30 mouse cellular contexts compared by ENCODE assay signal in genomic region chr5:30416665-30417064, GRCm38 (mm10). TPM values are rescaled to one million over a fixed set of nuclear protein-coding genes. Genes with fewer than 3 reads are reported as not detected.
DNase-seq lines count a peak whose midpoint lies in the region; ATAC-seq lines count a peak whose summit lies in the region.
"Had no signal": no experiment of that assay in that cellular context is flagged by ENCODE, and none has a peak within 500 bp of the region (broad histone marks: within the 10 kb centered on the region; RNA-seq: fewer than 3 reads in every experiment).

No protein-coding gene starts in this region.

- no peak overlapping the region for H3K4me3 ChIP-seq in midbrain, embryonic 14.5 days (replicated peaks; ENCODE audit: low read depth, low read length)
- no peak overlapping the region for H3K4me3 ChIP-seq in midbrain, embryonic 10.5 days
- no peak overlapping the region for H3K4me3 ChIP-seq in hindbrain, embryonic 12.5 days
- H3K4me3 ChIP-seq: embryonic facial prominence, embryonic 13.5 days; erythroblast, embryonic 14.5 days; heart, adult 2 months; left cerebral cortex, adult 2 months; limb, embryonic 15.5 days; lung, embryonic 15.5 days; megakaryocyte, embryonic 14.5 days; neural tube, embryonic 12.5 days had no signal

- H3K4me1 ChIP-seq in midbrain, embryonic 14.5 days (ENCODE audit: control insufficient read depth, insufficient read depth, low read length): no peaks in the 10 kb centered on the region
- peaks cover 16% of the 10 kb centered on the region for H3K4me1 ChIP-seq in midbrain, embryonic 10.5 days
- H3K4me1 ChIP-seq in hindbrain, embryonic 12.5 days: peaks cover 7% of the 10 kb centered on the region
- H3K4me1 ChIP-seq: embryonic facial prominence, embryonic 13.5 days; limb, embryonic 15.5 days; lung, embryonic 15.5 days; neural tube, embryonic 12.5 days had no signal

- no peak overlapping the region for H3K9ac ChIP-seq in midbrain, embryonic 14.5 days (replicated peaks; ENCODE audit: low read length)
- H3K9ac ChIP-seq in hindbrain, embryonic 12.5 days: no peak overlapping the region
- H3K9ac ChIP-seq: embryonic facial prominence, embryonic 13.5 days; limb, embryonic 15.5 days; liver, embryonic 14.5 days; lung, embryonic 15.5 days; neural tube, embryonic 12.5 days had no signal

- H3K27me3 ChIP-seq in midbrain, embryonic 14.5 days (ENCODE audit: control insufficient read depth, insufficient read depth, low read length): no peaks in the 10 kb centered on the region
- H3K27me3 ChIP-seq in midbrain, embryonic 10.5 days (ENCODE audit: low read depth, poor library complexity, severe bottlenecking): no peaks in the 10 kb centered on the region
- H3K27me3 ChIP-seq in hindbrain, embryonic 12.5 days: no peaks in the 10 kb centered on the region
- H3K27me3 ChIP-seq: embryonic facial prominence, embryonic 13.5 days; limb, embryonic 15.5 days; lung, embryonic 15.5 days; neural tube, embryonic 12.5 days had no signal

- 24% methylated on average over 5 of the region's 5 CpGs for WGBS in midbrain, embryonic 14.5 days
- WGBS in midbrain, embryonic 10.5 days: 35% methylated on average over 5 of the region's 5 CpGs
- WGBS in hindbrain, embryonic 12.5 days: 30% methylated on average over 5 of the region's 5 CpGs

- DNase-seq in midbrain, embryonic 14.5 days: peak; percentile 23
- no peak for DNase-seq in midbrain, embryonic 10.5 days (ENCODE audit: low spot score)
- DNase-seq in R1 (ENCODE audit: low read depth, low spot score): peak; percentile 31
- peak; percentile 45 for DNase-seq in retina, embryonic 14.5 days (ENCODE audit: low spot score)
- no peak for DNase-seq in urinary bladder, postnatal 4 days (ENCODE audit: low spot score in 2 of 2)
- DNase-seq in T-cell, adult 2 months (ENCODE audit: low spot score): no peak
- DNase-seq: adrenal gland, postnatal 10 days; B cell, adult 2 months; gastrocnemius, postnatal 25 days; heart, adult 2 months; kidney, adult 2 months; kidney, postnatal 10 days; left cerebral cortex, postnatal 4 days; lung, postnatal 36 days; right cerebral cortex, adult 18-20 months; right cerebral cortex, postnatal 4 days; thymus, postnatal 36 days had no signal

- H3K27ac ChIP-seq in midbrain, embryonic 14.5 days (replicated peaks; ENCODE audit: low read depth, low read length): 0 out of 2 replicates have a peak overlapping the region, but pooled peaks have one; percentile 8
- H3K27ac ChIP-seq in midbrain, embryonic 10.5 days (replicated peaks): no peak overlapping the region
- H3K27ac ChIP-seq in hindbrain, embryonic 12.5 days: 0 out of 2 replicates have a peak overlapping the region, but pooled peaks have one; percentile 25
- H3K27ac ChIP-seq: embryonic facial prominence, embryonic 13.5 days; heart, adult 2 months; left cerebral cortex, adult 2 months; limb, embryonic 15.5 days; liver, embryonic 14.5 days; lung, embryonic 15.5 days; neural tube, embryonic 12.5 days had no signal

- no peak overlapping the region for H3K4me2 ChIP-seq in midbrain, embryonic 14.5 days (ENCODE audit: low read length)
- no peak overlapping the region for H3K4me2 ChIP-seq in hindbrain, embryonic 12.5 days (replicated peaks)
- H3K4me2 ChIP-seq: embryonic facial prominence, embryonic 13.5 days; limb, embryonic 15.5 days; lung, embryonic 15.5 days; neural tube, embryonic 12.5 days had no signal

- H3K9me3 ChIP-seq in midbrain, embryonic 14.5 days (ENCODE audit: control insufficient read depth, low read length): no peaks in the 10 kb centered on the region
- no peaks in the 10 kb centered on the region for H3K9me3 ChIP-seq in midbrain, embryonic 10.5 days (replicated peaks)
- H3K9me3 ChIP-seq in hindbrain, embryonic 12.5 days (replicated peaks): no peaks in the 10 kb centered on the region
- H3K9me3 ChIP-seq: embryonic facial prominence, embryonic 13.5 days; limb, embryonic 15.5 days; lung, embryonic 15.5 days; megakaryocyte, embryonic 14.5 days; neural tube, embryonic 12.5 days had no signal

- ATAC-seq in midbrain, embryonic 14.5 days (ENCODE audit: low FRiP score, low TSS enrichment): no peak
- no peak for ATAC-seq in hindbrain, embryonic 12.5 days (ENCODE audit: low FRiP score)
- ATAC-seq: forebrain, embryonic 14.5 days; inflammation-experienced regulatory T-cells, adult 6 months had no signal

- H3K36me3 ChIP-seq in midbrain, embryonic 14.5 days (ENCODE audit: control insufficient read depth, insufficient read depth, low read length): no peaks in the 10 kb centered on the region
- no peaks in the 10 kb centered on the region for H3K36me3 ChIP-seq in midbrain, embryonic 10.5 days
- H3K36me3 ChIP-seq in hindbrain, embryonic 12.5 days: no peaks in the 10 kb centered on the region
- H3K36me3 ChIP-seq: embryonic facial prominence, embryonic 13.5 days; limb, embryonic 15.5 days; lung, embryonic 15.5 days; neural tube, embryonic 12.5 days had no signal

RNA-seq across cellular contexts. Expression of gene Otof, which starts 45.1 kb away (rescaled TPM):
- 2.7 and 3.3 TPM in 2 replicates for polyA plus RNA-seq in midbrain, embryonic 14.5 days (2014; fragmentation: Nextera tagmentation; extraction: Ambion mirVana)
- polyA plus RNA-seq in midbrain, embryonic 10.5 days (2016; fragmentation: Nextera tagmentation; extraction: Ambion mirVana): 0.05 and 0.29 TPM in 2 replicates
- polyA plus RNA-seq in hindbrain, embryonic 12.5 days (2016; fragmentation: Nextera tagmentation; extraction: Ambion mirVana): 0.82 and 1.1 TPM in 2 replicates
- polyA plus RNA-seq: erythroblast, embryonic 14.5 days; inflammation-experienced regulatory T-cells, adult 6 months had no signal

RNA-seq across cellular contexts. Expression of gene 1700001C02Rik, which starts 49.2 kb away (rescaled TPM):
- 0.41 and 1.2 TPM in 2 replicates for polyA plus RNA-seq in midbrain, embryonic 14.5 days (2014; fragmentation: Nextera tagmentation; extraction: Ambion mirVana)
- not detected in 2 replicates for polyA plus RNA-seq in midbrain, embryonic 10.5 days (2016; fragmentation: Nextera tagmentation; extraction: Ambion mirVana)
- 1.0 and 1.2 TPM in 2 replicates for polyA plus RNA-seq in hindbrain, embryonic 12.5 days (2016; fragmentation: Nextera tagmentation; extraction: Ambion mirVana)
- polyA plus RNA-seq: embryonic facial prominence, embryonic 13.5 days; erythroblast, embryonic 14.5 days; heart, embryonic 14.5 days; inflammation-experienced regulatory T-cells, adult 6 months; kidney, adult 2 months; limb, embryonic 15.5 days; liver, embryonic 14.5 days; neural tube, embryonic 12.5 days; stomach, embryonic 14.5 days had no signal

Comparison
In these comparisons a context has a peak if more than half of its experiments do, and no peak if none do; other contexts are left out.
1. DNase-seq: peak in midbrain, embryonic 14.5 days (single experiment), R1 (single experiment) and retina, embryonic 14.5 days (single experiment); none in midbrain, embryonic 10.5 days (single experiment), urinary bladder, postnatal 4 days (0 of 2) and T-cell, adult 2 months (single experiment).